Comparison of ENCODE assay signal across 9 mouse cellular contexts in the genomic region with DNA sequence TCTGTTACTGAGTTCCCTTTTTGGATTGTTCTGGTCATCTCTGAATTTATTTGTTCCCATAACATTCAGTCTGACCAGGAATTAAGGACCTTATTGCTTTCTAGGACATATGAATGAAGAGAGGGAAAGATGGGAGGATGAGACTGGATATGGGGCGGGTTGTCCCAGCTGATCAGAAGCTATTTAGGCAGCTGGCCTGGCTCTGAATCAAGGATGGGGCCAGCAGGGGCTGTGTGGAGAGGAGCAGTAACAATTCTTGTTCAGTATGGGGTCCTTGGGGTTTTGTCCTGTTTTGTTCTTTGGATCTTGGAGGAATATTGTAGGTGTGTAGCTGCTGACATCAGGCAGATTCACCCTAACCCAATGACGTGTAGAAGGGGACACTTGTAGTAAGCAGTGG. TPM values are rescaled to one million over a fixed set of nuclear protein-coding genes. Genes with fewer than 3 reads are reported as not detected.
DNase-seq lines count a peak whose midpoint lies in the region; ATAC-seq and TF ChIP-seq lines count a peak whose summit lies in the region.
"Had no signal": no experiment of that assay in that cellular context is flagged by ENCODE, and none has a peak within 500 bp of the region (broad histone marks: within the 10 kb centered on the region; RNA-seq: fewer than 3 reads in every experiment).

No protein-coding gene starts in this region.

- 80% methylated on average over 2 of the region's 2 CpGs for WGBS in hindbrain, embryonic 14.5 days
- 75% methylated on average over 2 of the region's 2 CpGs for WGBS in hindbrain, embryonic 12.5 days
- 57% methylated on average over 2 of the region's 2 CpGs for WGBS in forebrain, postnatal 0 days
- 80% methylated on average over 2 of the region's 2 CpGs for whole genome bisulfite sequencing in midbrain, embryonic 16.5 days

- no peaks in the 10 kb centered on the region for H3K36me3 ChIP-seq in hindbrain, embryonic 14.5 days (replicated peaks; ENCODE audit: control insufficient read depth, insufficient read depth)
- no peaks in the 10 kb centered on the region for H3K36me3 ChIP-seq in hindbrain, embryonic 12.5 days
- no peaks in the 10 kb centered on the region for H3K36me3 ChIP-seq in forebrain, postnatal 0 days (ENCODE audit: insufficient read depth)
- H3K36me3 ChIP-seq in midbrain, embryonic 16.5 days (ENCODE audit: control insufficient read depth, insufficient read depth, low read length) = no peaks in the 10 kb centered on the region

- no peaks in the 10 kb centered on the region for H3K27me3 ChIP-seq in hindbrain, embryonic 14.5 days (ENCODE audit: control insufficient read depth, insufficient read depth, low read length)
- peaks cover 6% of the 10 kb centered on the region; the same call in 1 of the 2 replicates for H3K27me3 ChIP-seq in hindbrain, embryonic 12.5 days
- H3K27me3 ChIP-seq in forebrain, postnatal 0 days (ENCODE audit: insufficient read depth, low read length) = no peaks in the 10 kb centered on the region
- no peaks in the 10 kb centered on the region for H3K27me3 ChIP-seq in midbrain, embryonic 16.5 days (ENCODE audit: control insufficient read depth, insufficient read depth, low read depth, low read length)

- peak; percentile 22 for DNase-seq in cerebellum, adult 9-10 months
- no peak for DNase-seq in cerebellum, postnatal 10 days
- DNase-seq in hindbrain, embryonic 14.5 days (ENCODE audit: low spot score) = no peak
- DNase-seq in forebrain, postnatal 0 days = no peak
- no peak for DNase-seq in testis, postnatal 10 days (ENCODE audit: low spot score)
- DNase-seq: embryo, embryonic 11 days had no signal

- H3K4me3 ChIP-seq in hindbrain, embryonic 14.5 days (replicated peaks; ENCODE audit: low read length) = no peak overlapping the region
- no peak overlapping the region for H3K4me3 ChIP-seq in hindbrain, embryonic 12.5 days
- peak overlapping the region; percentile 4; the same call in 1 of the 2 replicates for H3K4me3 ChIP-seq in forebrain, postnatal 0 days (ENCODE audit: low read depth, low read length)
- H3K4me3 ChIP-seq in midbrain, embryonic 16.5 days (ENCODE audit: low read depth, low read length) = peak overlapping the region; percentile 19; the same call in 1 of the 2 replicates

- TF ChIP-seq CTCF in forebrain, postnatal 0 days (IDR thresholded peaks at IDR 0.05; ENCODE audit: low read depth) = no peak

- H3K27ac ChIP-seq in hindbrain, embryonic 14.5 days = no peak overlapping the region
- H3K27ac ChIP-seq in hindbrain, embryonic 12.5 days = no peak overlapping the region
- no peak overlapping the region for H3K27ac ChIP-seq in forebrain, postnatal 0 days (ENCODE audit: low read depth, low read length)
- no peak overlapping the region for H3K27ac ChIP-seq in midbrain, embryonic 16.5 days (ENCODE audit: low read length)

- H3K4me1 ChIP-seq in hindbrain, embryonic 14.5 days (replicated peaks; ENCODE audit: control insufficient read depth, insufficient read depth, low read length) = peaks cover 4% of the 10 kb centered on the region; the same call in 1 of the 2 replicates
- peaks cover 11% of the 10 kb centered on the region for H3K4me1 ChIP-seq in hindbrain, embryonic 12.5 days
- 0 out of 2 replicates have a peak, but pooled peaks cover 10% of the 10 kb centered on the region for H3K4me1 ChIP-seq in forebrain, postnatal 0 days (ENCODE audit: insufficient read depth)
- peaks cover 12% of the 10 kb centered on the region; the same call in 1 of the 2 replicates for H3K4me1 ChIP-seq in midbrain, embryonic 16.5 days (ENCODE audit: control insufficient read depth, insufficient read depth, low read length)

- H3K9ac ChIP-seq in hindbrain, embryonic 14.5 days = no peak overlapping the region
- H3K9ac ChIP-seq in hindbrain, embryonic 12.5 days = no peak overlapping the region
- H3K9ac ChIP-seq in forebrain, postnatal 0 days = no peak overlapping the region
- H3K9ac ChIP-seq in midbrain, embryonic 16.5 days (ENCODE audit: low read depth, low read length) = no peak overlapping the region

- ATAC-seq in hindbrain, embryonic 14.5 days (ENCODE audit: low FRiP score) = no peak
- ATAC-seq in hindbrain, embryonic 12.5 days (ENCODE audit: low FRiP score) = no peak
- ATAC-seq in forebrain, postnatal 0 days = no peak
- no peak for ATAC-seq in midbrain, embryonic 16.5 days
- no peak for ATAC-seq in granulocyte monocyte progenitor cell, adult 5-6 weeks (replicated peaks; ENCODE audit: poor library complexity, severe bottlenecking)

- H3K9me3 ChIP-seq in hindbrain, embryonic 14.5 days (ENCODE audit: control insufficient read depth, low read length) = no peaks in the 10 kb centered on the region
- H3K9me3 ChIP-seq in hindbrain, embryonic 12.5 days (replicated peaks) = no peaks in the 10 kb centered on the region
- no peaks in the 10 kb centered on the region for H3K9me3 ChIP-seq in forebrain, postnatal 0 days (ENCODE audit: low read length)
- H3K9me3 ChIP-seq in midbrain, embryonic 16.5 days (replicated peaks; ENCODE audit: control insufficient read depth, low read length, poor library complexity, severe bottlenecking) = no peaks in the 10 kb centered on the region

- peak overlapping the region; percentile 89; the same call in 1 of the 2 replicates for H3K4me2 ChIP-seq in hindbrain, embryonic 14.5 days (replicated peaks)
- no peak overlapping the region for H3K4me2 ChIP-seq in hindbrain, embryonic 12.5 days (replicated peaks)
- peak overlapping the region; percentile 82 for H3K4me2 ChIP-seq in forebrain, postnatal 0 days (ENCODE audit: low read depth)
- H3K4me2 ChIP-seq in midbrain, embryonic 16.5 days (ENCODE audit: low read length) = peak overlapping the region; percentile 87

RNA-seq across cellular contexts. Expression of gene Eepd1, which starts 3.7 kb away (rescaled TPM):
- 8.8 and 11.1 TPM in 2 replicates for polyA plus RNA-seq in hindbrain, embryonic 14.5 days (2014; fragmentation: Nextera tagmentation; extraction: Ambion mirVana)
- polyA plus RNA-seq in hindbrain, embryonic 12.5 days (2016; fragmentation: Nextera tagmentation; extraction: Ambion mirVana) = 7.5 and 8.0 TPM in 2 replicates
- total RNA-seq in forebrain, postnatal 0 days (2014; rRNA removed) = 16.3 and 16.5 TPM in 2 replicates
- 14.8 and 16.8 TPM in 2 replicates for polyA plus RNA-seq in forebrain, postnatal 0 days (2015; fragmentation: Nextera tagmentation; extraction: Ambion mirVana)
- 11.3 and 12.7 TPM in 2 replicates for polyA plus RNA-seq in midbrain, embryonic 16.5 days (2015; fragmentation: Nextera tagmentation; extraction: Ambion mirVana)
- 9.3 and 9.9 TPM in 2 replicates for total RNA-seq in granulocyte monocyte progenitor cell, adult 5-6 weeks (2014; fragmentation: Nextera tagmentation)
- total RNA-seq in granulocyte monocyte progenitor cell, adult 5-6 weeks (2017) = 12.1 and 13.7 TPM in 2 replicates

Comparison
In these comparisons a context has a peak if more than half of its experiments do, and no peak if none do; other contexts are left out.
1. H3K4me3 ChIP-seq: peak in forebrain, postnatal 0 days (single experiment) and midbrain, embryonic 16.5 days (single experiment); none in hindbrain, embryonic 14.5 days (single experiment) and hindbrain, embryonic 12.5 days (single experiment).